Mouse (Mus musculus) MEL (cell line): Measurements from ENCODE around the gene Ccdc120. TPM values are rescaled to one million over a fixed set of nuclear protein-coding genes. Genes with fewer than 3 reads are reported as not detected.
A peak's percentile ranks its signal among the peaks of the same experiment; 100 is the strongest.

Experiments used
- DNase-seq: peaks from one replicate; pipeline ENCODE4 v3.0.0; 2011; ENCODE audit warnings: low read depth, low spot score
- H3K27ac ChIP-seq: 2 replicates; pipeline ENCODE4 v1.5.1; 2012; ENCODE audit warnings: low read depth, mild to moderate bottlenecking, control low read depth, low read length, moderate library complexity; ENCODE audit not compliant: control insufficient read depth
- H3K27me3 ChIP-seq, 2 experiments: fragments of 150-350 bp in 1 of 2; sonication (generic) in 1 of 2; 2 replicates each; pipeline ENCODE4 v1.6.1; 2012; ENCODE audit warnings: low read length in 2 of 2, mild to moderate bottlenecking in 2 of 2, improper control_type of control experiment in 1 of 2, moderate library complexity in 1 of 2; ENCODE audit not compliant: insufficient read depth in 2 of 2, control insufficient read depth in 1 of 2
- H3K36me3 ChIP-seq, 2 experiments: 2 replicates each; pipeline ENCODE4 v1.6.1; 2012 to 2014; ENCODE audit warnings: low read length in 2 of 2, improper control_type of control experiment in 1 of 2, inconsistent platforms in 1 of 2, mild to moderate bottlenecking in 1 of 2; ENCODE audit not compliant: insufficient read depth in 2 of 2, control insufficient read depth in 1 of 2
- H3K4me1 ChIP-seq, 2 experiments: fragments of 150-350 bp in 1 of 2; sonication (generic) in 1 of 2; 2 replicates each; pipeline ENCODE4 v1.6.1; 2012; ENCODE audit warnings: low read length in 2 of 2, improper control_type of control experiment in 1 of 2, mild to moderate bottlenecking in 1 of 2; ENCODE audit not compliant: insufficient read depth in 2 of 2, control insufficient read depth in 1 of 2
- H3K4me3 ChIP-seq, 2 experiments: fragments of 150-350 bp in 1 of 2; sonication (generic) in 1 of 2; 2 replicates each; pipeline ENCODE4 v1.5.1; 2012; ENCODE audit warnings: low read depth in 2 of 2, low read length in 2 of 2, mild to moderate bottlenecking in 2 of 2, moderate library complexity in 2 of 2, control low read depth in 1 of 2, improper control_type of control experiment in 1 of 2; ENCODE audit not compliant: control insufficient read depth in 1 of 2, insufficient read depth in 1 of 2
- H3K79me2 ChIP-seq: 2 replicates; pipeline ENCODE4 v1.6.1; 2012; ENCODE audit warnings: mild to moderate bottlenecking, low read length, moderate library complexity; ENCODE audit not compliant: control insufficient read depth, poor library complexity, insufficient read depth
- H3K9ac ChIP-seq: 2 replicates; pipeline ENCODE4 v1.6.1; 2012; ENCODE audit warnings: low read depth, mild to moderate bottlenecking, control low read depth, low read length, moderate library complexity; ENCODE audit not compliant: control insufficient read depth, poor library complexity, severe bottlenecking
- H3K9me3 ChIP-seq: fragments of 150-350 bp; sonication (generic); replicated peaks from 2 replicates; pipeline ENCODE4 v1.6.1; 2012; ENCODE audit warnings: mild to moderate bottlenecking, low read length, improper control_type of control experiment, moderate library complexity; ENCODE audit not compliant: insufficient read depth
- BHLHE40 ChIP-seq: IDR thresholded peaks from 2 replicates; pipeline ENCODE4 v1.6.1; 2012; ENCODE audit warnings: low read depth, mild to moderate bottlenecking, inconsistent platforms, low read length, improper control_type of control experiment, borderline replicate concordance
- CHD1 ChIP-seq: IDR thresholded peaks from 2 replicates; pipeline ENCODE4 v1.6.1; 2012; ENCODE audit warnings: low read depth, mild to moderate bottlenecking, inconsistent platforms, low read length, improper control_type of control experiment
- CHD2 ChIP-seq: IDR thresholded peaks from 2 replicates; pipeline ENCODE4 v1.6.1; 2011; ENCODE audit warnings: low read length, improper control_type of control experiment
- CTCF ChIP-seq, 3 experiments: IDR thresholded peaks in 2 of 3; conservative IDR thresholded peaks in 1 of 3; 2 replicates each; pipeline ENCODE4 v1.5.1; 2011 to 2012; ENCODE audit warnings: low read length in 3 of 3, low read depth in 2 of 3, mild to moderate bottlenecking in 2 of 3, improper control_type of control experiment in 1 of 3, inconsistent platforms in 1 of 3, mixed read lengths in 1 of 3, moderate library complexity in 1 of 3; ENCODE audit not compliant: control insufficient read depth in 1 of 3, insufficient read depth in 1 of 3, poor library complexity in 1 of 3, severe bottlenecking in 1 of 3
- E2F4 ChIP-seq: IDR thresholded peaks from 2 replicates; pipeline ENCODE4 v1.6.1; 2011; ENCODE audit warnings: low read depth, low read length, improper control_type of control experiment, borderline replicate concordance
- ELF1 ChIP-seq: IDR thresholded peaks from 2 replicates; pipeline ENCODE4 v1.6.1; 2014; ENCODE audit warnings: low read depth, mild to moderate bottlenecking, inconsistent platforms, low read length, improper control_type of control experiment, moderate library complexity
- EP300 ChIP-seq, 2 experiments: IDR thresholded peaks; 2 replicates each; pipeline ENCODE4 v1.6.1; 2011; ENCODE audit warnings: improper control_type of control experiment in 2 of 2, low read length in 2 of 2, low read depth in 1 of 2, mild to moderate bottlenecking in 1 of 2
- ETS1 ChIP-seq: IDR thresholded peaks from 2 replicates; pipeline ENCODE4 v1.6.1; 2012; ENCODE audit warnings: low read depth, mild to moderate bottlenecking, inconsistent platforms, low read length, improper control_type of control experiment, moderate library complexity
- GABPA ChIP-seq: IDR thresholded peaks from 2 replicates; pipeline ENCODE4 v1.6.1; 2012; ENCODE audit warnings: low read depth, mild to moderate bottlenecking, inconsistent platforms, low read length, improper control_type of control experiment, moderate library complexity
- GATA1 ChIP-seq: IDR thresholded peaks from 2 replicates; pipeline ENCODE4 v1.6.1; 2011; ENCODE audit warnings: low read depth, low read length, improper control_type of control experiment
- HCFC1 ChIP-seq: IDR thresholded peaks from 2 replicates; pipeline ENCODE4 v1.6.1; 2012; ENCODE audit warnings: low read depth, mild to moderate bottlenecking, inconsistent platforms, low read length, improper control_type of control experiment, moderate library complexity
- JUND ChIP-seq: IDR thresholded peaks from 2 replicates; pipeline ENCODE4 v1.6.1; 2011; ENCODE audit warnings: low read depth, mild to moderate bottlenecking, improper control_type of control experiment, low read length
- KAT2A ChIP-seq: conservative IDR thresholded peaks from 2 replicates; pipeline ENCODE4 v1.6.1; 2012; ENCODE audit warnings: low read depth, low read length, improper control_type of control experiment, inconsistent platforms
- MAFK ChIP-seq: IDR thresholded peaks from 2 replicates; pipeline ENCODE4 v1.6.1; 2011; ENCODE audit warnings: low read depth, mild to moderate bottlenecking, low read length, improper control_type of control experiment, borderline replicate concordance
- MAZ ChIP-seq: IDR thresholded peaks from 2 replicates; pipeline ENCODE4 v1.6.1; 2012; ENCODE audit warnings: low read depth, mild to moderate bottlenecking, inconsistent platforms, low read length, improper control_type of control experiment
- MEF2A ChIP-seq: IDR thresholded peaks from 2 replicates; pipeline ENCODE4 v1.6.1; 2014; ENCODE audit warnings: low read depth, mild to moderate bottlenecking, inconsistent platforms, low read length, improper control_type of control experiment; ENCODE audit not compliant: poor library complexity, insufficient replicate concordance, severe bottlenecking; ENCODE audit errors: extremely low read depth
- MXI1 ChIP-seq: IDR thresholded peaks from 2 replicates; pipeline ENCODE4 v1.6.1; 2011; ENCODE audit warnings: mild to moderate bottlenecking, low read depth, low read length, improper control_type of control experiment
- MYB ChIP-seq: IDR thresholded peaks from 2 replicates; pipeline ENCODE4 v1.6.1; 2011; ENCODE audit warnings: mild to moderate bottlenecking, low read depth, low read length, improper control_type of control experiment
- MYC ChIP-seq: IDR thresholded peaks from 2 replicates; pipeline ENCODE4 v1.6.1; 2011; ENCODE audit warnings: low read depth, mild to moderate bottlenecking, low read length, improper control_type of control experiment, moderate library complexity
- NELFE ChIP-seq: IDR thresholded peaks from 2 replicates; pipeline ENCODE4 v1.6.1; 2011; ENCODE audit warnings: low read depth, low read length, improper control_type of control experiment
- NRF1 ChIP-seq: IDR thresholded peaks from 2 replicates; pipeline ENCODE4 v1.6.1; 2014; ENCODE audit warnings: low read depth, mild to moderate bottlenecking, inconsistent platforms, low read length, improper control_type of control experiment, moderate library complexity; ENCODE audit not compliant: poor library complexity, insufficient read depth, severe bottlenecking
- POLR2A ChIP-seq, 2 experiments: IDR thresholded peaks; 2 replicates each; pipeline ENCODE4 v1.6.1; 2011 to 2012; ENCODE audit warnings: low read length in 2 of 2, mild to moderate bottlenecking in 2 of 2, control low read depth in 1 of 2, improper control_type of control experiment in 1 of 2, low read depth in 1 of 2, moderate library complexity in 1 of 2; ENCODE audit not compliant: control insufficient read depth in 1 of 2, insufficient read depth in 1 of 2, poor library complexity in 1 of 2
- POLR2AphosphoS2 ChIP-seq: IDR thresholded peaks from 2 replicates; pipeline ENCODE4 v1.6.1; 2011; ENCODE audit warnings: low read length, improper control_type of control experiment
- POLR2AphosphoS5 ChIP-seq: IDR thresholded peaks from 2 replicates; pipeline ENCODE4 v1.6.1; 2012; ENCODE audit warnings: low read depth, borderline replicate concordance, mild to moderate bottlenecking, inconsistent platforms, low read length, moderate library complexity, mixed read lengths
- RCOR1 ChIP-seq: IDR thresholded peaks from 2 replicates; pipeline ENCODE4 v1.6.1; 2012; ENCODE audit warnings: low read depth, mild to moderate bottlenecking, inconsistent platforms, low read length, improper control_type of control experiment
- SIN3A ChIP-seq: IDR thresholded peaks from 2 replicates; pipeline ENCODE4 v1.6.1; 2012; ENCODE audit warnings: low read length, improper control_type of control experiment, inconsistent platforms
- SMC3 ChIP-seq: IDR thresholded peaks from 2 replicates; pipeline ENCODE4 v1.6.1; 2011; ENCODE audit warnings: low read depth, low read length, improper control_type of control experiment
- TAL1 ChIP-seq: IDR thresholded peaks from 2 replicates; pipeline ENCODE4 v1.6.1; 2012; ENCODE audit warnings: mild to moderate bottlenecking, inconsistent platforms, low read length, moderate library complexity, mixed read lengths
- TBP ChIP-seq: IDR thresholded peaks from 2 replicates; pipeline ENCODE4 v1.8.0; 2011; ENCODE audit warnings: low read depth, low read length, improper control_type of control experiment
- TCF12 ChIP-seq: IDR thresholded peaks from 2 replicates; pipeline ENCODE4 v1.6.1; 2014; ENCODE audit warnings: low read depth, mild to moderate bottlenecking, inconsistent platforms, low read length, improper control_type of control experiment, moderate library complexity
- UBTF ChIP-seq: IDR thresholded peaks from 2 replicates; pipeline ENCODE4 v1.6.1; 2012; ENCODE audit warnings: low read depth, mild to moderate bottlenecking, inconsistent platforms, low read length, improper control_type of control experiment, moderate library complexity, borderline replicate concordance; ENCODE audit not compliant: insufficient read depth
- USF1 ChIP-seq: IDR thresholded peaks from 2 replicates; pipeline ENCODE4 v1.6.1; 2014; ENCODE audit warnings: low read depth, mild to moderate bottlenecking, inconsistent platforms, low read length, improper control_type of control experiment, moderate library complexity
- USF2 ChIP-seq, 2 experiments: IDR thresholded peaks; 2 replicates each; pipeline ENCODE4 v1.6.1; 2011 to 2012; ENCODE audit warnings: improper control_type of control experiment in 2 of 2, low read length in 2 of 2, borderline replicate concordance in 1 of 2, inconsistent platforms in 1 of 2, low read depth in 1 of 2, mild to moderate bottlenecking in 1 of 2; ENCODE audit not compliant: insufficient read depth in 1 of 2
- ZC3H11A ChIP-seq: IDR thresholded peaks from 2 replicates; pipeline ENCODE4 v1.6.1; 2012; ENCODE audit warnings: low read depth, mild to moderate bottlenecking, inconsistent platforms, low read length, improper control_type of control experiment
- ZKSCAN1 ChIP-seq: IDR thresholded peaks from 2 replicates; pipeline ENCODE4 v1.6.1; 2012; ENCODE audit warnings: low read depth, mild to moderate bottlenecking, inconsistent platforms, low read length, improper control_type of control experiment, moderate library complexity
- ZMIZ1 ChIP-seq: IDR thresholded peaks from 2 replicates; pipeline ENCODE4 v1.6.1; 2012; ENCODE audit warnings: low read depth, mild to moderate bottlenecking, inconsistent platforms, low read length, improper control_type of control experiment, moderate library complexity
- ZNF384 ChIP-seq: IDR thresholded peaks from 2 replicates; pipeline ENCODE4 v1.6.1; 2012; ENCODE audit warnings: low read depth, mild to moderate bottlenecking, inconsistent platforms, low read length, improper control_type of control experiment
- polyA plus RNA-seq, 2 experiments: library from polyadenylated mRNA; stranded (reverse) in 1 of 2; unstranded in 1 of 2; fragments of >175 nt in 1 of 2; fragments of >200 nt in 1 of 2; gene quantifications; 2 replicates each; pipeline versions ENCODE4 v1.2.1 to v1.2.4; 2012; ENCODE audit warnings: low replicate concordance in 2 of 2, low read depth in 1 of 2; ENCODE audit not compliant: insufficient read length in 2 of 2, insufficient read depth in 1 of 2, missing spikeins in 1 of 2
- total RNA-seq: library from RNA; depleted of rRNA; stranded (reverse); fragments of 300-350 nt; gene quantifications from 2 replicates; pipeline ENCODE4 v1.2.3, GENCODE M21; 2012

Ccdc120 gene
- total and polyA plus RNA-seq, 3 experiments = 3.9 to 12.2 TPM; not detected in 1

DNA sequence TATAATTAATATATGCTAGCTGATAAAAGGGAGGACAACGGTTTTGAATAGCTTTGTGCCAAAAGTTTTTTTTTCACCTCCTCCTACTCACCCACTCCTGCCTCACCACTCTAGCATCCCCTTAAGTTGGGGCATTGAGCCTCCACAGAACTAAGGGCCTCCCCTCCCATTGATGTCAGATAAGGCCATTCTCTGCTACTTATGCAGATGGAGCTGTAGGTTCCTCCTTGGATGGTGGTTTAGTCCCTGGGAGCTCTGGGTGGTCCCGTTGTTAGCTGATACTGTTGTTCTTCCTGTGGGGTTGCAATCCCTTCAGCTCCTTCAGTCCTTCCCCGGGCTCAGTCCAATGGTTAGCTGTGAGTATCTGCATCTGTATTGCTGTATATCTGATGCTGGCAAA lies 28.6 kb upstream of the Ccdc120 start:
- no peaks in the 10 kb centered on the region for H3K27me3 ChIP-seq
- H3K4me3 ChIP-seq = peak overlapping the region; percentile 40 to 46
- peaks cover 18 to 36% of the 10 kb centered on the region in 2 experiments for H3K4me1 ChIP-seq
- peak; percentile 91 for DNase-seq
- H3K79me2 ChIP-seq = no peaks in the 10 kb centered on the region; the same call in 1 of the 2 replicates
- H3K9me3 ChIP-seq = no peaks in the 10 kb centered on the region
- H3K9ac ChIP-seq = peak overlapping the region; percentile 61
- H3K36me3 ChIP-seq = peaks cover 0 to 42% of the 10 kb centered on the region in 2 experiments; a peak in 2 of 4 replicates
- H3K27ac ChIP-seq = peak overlapping the region; percentile 92
- no peak for TF ChIP-seq USF1
- no peak for TF ChIP-seq SMC3
- TF ChIP-seq POLR2A (IDR thresholded peaks at IDR 0.05; ENCODE audit: control insufficient read depth in 1 of 2, insufficient read depth in 1 of 2, low read depth in 1 of 2, low read length in 2 of 2, poor library complexity in 1 of 2) = peak; percentile 37 to 85; a peak in 2 of 4 replicates
- TF ChIP-seq HCFC1 = no peak; the same call in 1 of the 2 replicates
- TF ChIP-seq ZMIZ1 = peak; percentile 91
- TF ChIP-seq GABPA = no peak
- TF ChIP-seq MAZ = no peak
- TF ChIP-seq POLR2AphosphoS2 = peak; percentile 65; the same call in 1 of the 2 replicates
- no peak for TF ChIP-seq SIN3A
- 0 out of 2 replicates have a peak, but pooled peaks have one; percentile 12 for TF ChIP-seq MXI1
- TF ChIP-seq BHLHE40 = no peak
- no peak for TF ChIP-seq KAT2A
- no peak for TF ChIP-seq CTCF (IDR thresholded peaks at IDR 0.05 in 2 of 3, conservative IDR thresholded peaks at IDR 0.05 in 1 of 3; ENCODE audit: control insufficient read depth in 1 of 3, insufficient read depth in 1 of 3, low read depth in 2 of 3, low read length in 3 of 3, poor library complexity in 1 of 3, severe bottlenecking in 1 of 3)
- TF ChIP-seq RCOR1 = peak; percentile 58
- TF ChIP-seq TCF12 = 0 out of 2 replicates have a peak, but pooled peaks have one; percentile 36
- no peak for TF ChIP-seq MYC
- TF ChIP-seq EP300 (IDR thresholded peaks at IDR 0.05; ENCODE audit: low read depth in 1 of 2, low read length in 2 of 2) = no peak
- TF ChIP-seq JUND = no peak
- no peak; the same call in 1 of the 2 replicates for TF ChIP-seq CHD1
- TF ChIP-seq TBP = peak; percentile 89
- TF ChIP-seq UBTF = no peak
- TF ChIP-seq E2F4 = no peak
- TF ChIP-seq USF2 (IDR thresholded peaks at IDR 0.05; ENCODE audit: borderline replicate concordance in 1 of 2, insufficient read depth in 1 of 2, low read depth in 1 of 2, low read length in 2 of 2) = no peak
- peak; percentile 47; the same call in 1 of the 2 replicates for TF ChIP-seq NELFE
- TF ChIP-seq CHD2 = no peak
- 0 out of 2 replicates have a peak, but pooled peaks have one; percentile 30 for TF ChIP-seq ETS1
- peak; percentile 69 for TF ChIP-seq GATA1
- TF ChIP-seq POLR2AphosphoS5 = 0 out of 2 replicates have a peak, but pooled peaks have one; percentile 11
- TF ChIP-seq ELF1 = no peak
- no peak for TF ChIP-seq ZC3H11A
- no peak for TF ChIP-seq MYB
- no peak for TF ChIP-seq ZKSCAN1
- no peak for TF ChIP-seq TAL1
- TF ChIP-seq NRF1 = no peak
- no peak for TF ChIP-seq MEF2A
- TF ChIP-seq ZNF384 = no peak; the same call in 1 of the 2 replicates
- no peak for TF ChIP-seq MAFK
